Mouse (Mus musculus): Measurements from ENCODE around the gene 2410015M20Rik.

DNA sequence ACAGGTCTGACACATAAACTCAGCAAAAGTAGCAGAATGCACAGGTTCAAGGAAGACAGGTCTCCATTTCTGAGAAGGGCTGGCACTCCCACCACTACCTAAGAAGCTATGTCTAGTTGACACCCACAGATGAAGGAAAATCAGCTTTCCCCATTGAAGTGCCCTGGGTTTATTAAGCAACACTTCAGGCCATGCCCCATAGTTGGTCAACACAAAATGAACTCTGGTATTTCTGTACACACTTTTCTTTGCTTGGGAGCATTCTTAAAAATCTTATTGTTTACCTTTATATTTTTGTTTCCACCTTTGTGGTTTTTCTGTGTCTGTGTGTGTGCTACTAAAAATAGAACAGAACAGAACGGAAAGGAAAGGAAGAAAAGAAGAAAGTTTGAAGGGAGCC lies 49.4 kb downstream of the 2410015M20Rik start:
- TF ChIP-seq CTCF (IDR thresholded peaks at IDR 0.05; ENCODE audit: borderline replicate concordance, insufficient read depth, low read length) = no peak
- no peak for TF ChIP-seq POLR2A (IDR thresholded peaks at IDR 0.05; ENCODE audit: low read depth, low read length)
